Comparison of ENCODE assay signal across 16 mouse cellular contexts in the genomic region with DNA sequence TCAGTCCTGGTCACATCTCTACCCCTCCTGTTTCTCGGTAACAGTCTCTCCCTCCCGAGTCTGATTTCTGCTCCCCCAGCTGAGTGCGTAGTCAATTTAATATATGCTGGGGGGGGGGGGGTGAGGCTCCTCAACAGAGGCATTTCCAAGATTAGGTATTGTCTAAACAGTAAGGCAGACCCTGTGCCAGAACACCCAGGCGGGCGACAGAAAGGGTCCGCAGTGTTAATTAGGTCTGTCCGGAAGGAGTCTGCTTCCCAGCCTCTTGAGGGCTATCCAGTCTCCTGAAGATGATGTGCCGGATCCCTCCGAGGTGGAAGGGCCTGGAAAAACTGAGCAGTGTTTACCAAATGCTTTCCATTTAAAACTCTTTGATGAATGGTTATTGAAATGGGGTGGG. TPM values are rescaled to one million over a fixed set of nuclear protein-coding genes. Genes with fewer than 3 reads are reported as not detected.
A peak's percentile ranks its signal among the peaks of the same experiment; 100 is the strongest.
DNase-seq lines count a peak whose midpoint lies in the region; ATAC-seq and TF ChIP-seq lines count a peak whose summit lies in the region.
"Had no signal": no experiment of that assay in that cellular context is flagged by ENCODE, and none has a peak within 500 bp of the region (broad histone marks: within the 10 kb centered on the region; RNA-seq: fewer than 3 reads in every experiment).

No protein-coding gene starts in this region.

- H3K4me1 ChIP-seq in intestine, embryonic 14.5 days (replicated peaks; ENCODE audit: control insufficient read depth, insufficient read depth, low read length) = 0 out of 2 replicates have a peak, but pooled peaks cover 14% of the 10 kb centered on the region
- H3K4me1 ChIP-seq in intestine, embryonic 16.5 days (ENCODE audit: control insufficient read depth, insufficient read depth, low read length) = no peaks in the 10 kb centered on the region
- peaks cover 4% of the 10 kb centered on the region; the same call in 1 of the 2 replicates for H3K4me1 ChIP-seq in neural tube, embryonic 13.5 days (replicated peaks)
- H3K4me1 ChIP-seq in neural tube, embryonic 15.5 days = no peaks in the 10 kb centered on the region
- peaks cover 6% of the 10 kb centered on the region for H3K4me1 ChIP-seq in forebrain, embryonic 16.5 days (replicated peaks; ENCODE audit: control insufficient read depth, insufficient read depth, low read length)
- peaks cover 4% of the 10 kb centered on the region; the same call in 1 of the 2 replicates for H3K4me1 ChIP-seq in limb, embryonic 14.5 days (ENCODE audit: control insufficient read depth, insufficient read depth, low read length)
- H3K4me1 ChIP-seq: megakaryocyte, embryonic 14.5 days had no signal

- WGBS in intestine, embryonic 14.5 days = 38% methylated on average over 9 of the region's 9 CpGs
- 51% methylated on average over 9 of the region's 9 CpGs for WGBS in intestine, embryonic 16.5 days
- 37% methylated on average over 9 of the region's 9 CpGs for WGBS in neural tube, embryonic 13.5 days
- 30% methylated on average over 9 of the region's 9 CpGs for WGBS in neural tube, embryonic 15.5 days
- WGBS in forebrain, embryonic 16.5 days = 14% methylated on average over 9 of the region's 9 CpGs
- 53% methylated on average over 9 of the region's 9 CpGs for WGBS in limb, embryonic 14.5 days

- H3K36me3 ChIP-seq in intestine, embryonic 14.5 days (ENCODE audit: control insufficient read depth, insufficient read depth, low read length) = no peaks in the 10 kb centered on the region
- H3K36me3 ChIP-seq in intestine, embryonic 16.5 days (ENCODE audit: control insufficient read depth, insufficient read depth, low read length) = no peaks in the 10 kb centered on the region
- no peaks in the 10 kb centered on the region for H3K36me3 ChIP-seq in neural tube, embryonic 13.5 days
- no peaks in the 10 kb centered on the region for H3K36me3 ChIP-seq in neural tube, embryonic 15.5 days
- no peaks in the 10 kb centered on the region for H3K36me3 ChIP-seq in forebrain, embryonic 16.5 days (ENCODE audit: control insufficient read depth, insufficient read depth)
- H3K36me3 ChIP-seq in limb, embryonic 14.5 days (ENCODE audit: control insufficient read depth, insufficient read depth, low read length) = no peaks in the 10 kb centered on the region

- H3K9ac ChIP-seq in intestine, embryonic 14.5 days (ENCODE audit: low read length) = no peak overlapping the region
- no peak overlapping the region for H3K9ac ChIP-seq in intestine, embryonic 16.5 days (ENCODE audit: low read depth, low read length)
- H3K9ac ChIP-seq in neural tube, embryonic 13.5 days = no peak overlapping the region
- no peak overlapping the region for H3K9ac ChIP-seq in neural tube, embryonic 15.5 days (replicated peaks)
- H3K9ac ChIP-seq in forebrain, embryonic 16.5 days (replicated peaks; ENCODE audit: low read depth, low read length) = no peak overlapping the region
- no peak overlapping the region for H3K9ac ChIP-seq in limb, embryonic 14.5 days (ENCODE audit: low read depth, low read length, severe bottlenecking)
- H3K9ac ChIP-seq: hindbrain, embryonic 14.5 days; liver, postnatal 0 days had no signal

- peak overlapping the region; percentile 38; the same call in 1 of the 2 replicates for H3K27ac ChIP-seq in intestine, embryonic 14.5 days (ENCODE audit: low read depth)
- H3K27ac ChIP-seq in intestine, embryonic 16.5 days (ENCODE audit: low read length) = no peak overlapping the region
- no peak overlapping the region for H3K27ac ChIP-seq in neural tube, embryonic 13.5 days (replicated peaks)
- H3K27ac ChIP-seq in neural tube, embryonic 15.5 days (replicated peaks) = no peak overlapping the region
- H3K27ac ChIP-seq in forebrain, embryonic 16.5 days (ENCODE audit: low read length) = no peak overlapping the region
- no peak overlapping the region for H3K27ac ChIP-seq in limb, embryonic 14.5 days (replicated peaks; ENCODE audit: low read depth, low read length)
- H3K27ac ChIP-seq: hindbrain, embryonic 14.5 days had no signal

- no peak for ATAC-seq in intestine, embryonic 14.5 days (replicated peaks; ENCODE audit: low FRiP score, low TSS enrichment, low read depth)
- no peak for ATAC-seq in intestine, embryonic 16.5 days
- peak; percentile 50; the same call in 1 of the 2 replicates for ATAC-seq in neural tube, embryonic 13.5 days (ENCODE audit: low read depth)
- ATAC-seq in neural tube, embryonic 15.5 days (ENCODE audit: low FRiP score) = no peak
- ATAC-seq in forebrain, embryonic 16.5 days = peak; percentile 55; the same call in 1 of the 2 replicates
- ATAC-seq in limb, embryonic 14.5 days (ENCODE audit: low FRiP score, low read depth) = peak; percentile 76; the same call in 1 of the 2 replicates
- ATAC-seq: liver, postnatal 0 days had no signal

- no peak overlapping the region for H3K4me2 ChIP-seq in intestine, embryonic 14.5 days (ENCODE audit: low read length)
- H3K4me2 ChIP-seq in intestine, embryonic 16.5 days (ENCODE audit: low read depth, low read length) = no peak overlapping the region
- no peak overlapping the region for H3K4me2 ChIP-seq in neural tube, embryonic 13.5 days
- no peak overlapping the region for H3K4me2 ChIP-seq in neural tube, embryonic 15.5 days
- H3K4me2 ChIP-seq in forebrain, embryonic 16.5 days (ENCODE audit: low read length) = no peak overlapping the region
- no peak overlapping the region for H3K4me2 ChIP-seq in limb, embryonic 14.5 days (replicated peaks; ENCODE audit: low read depth, low read length, severe bottlenecking)
- H3K4me2 ChIP-seq: hindbrain, embryonic 14.5 days had no signal

- H3K9me3 ChIP-seq in intestine, embryonic 14.5 days (ENCODE audit: control insufficient read depth, low read length) = no peaks in the 10 kb centered on the region
- no peaks in the 10 kb centered on the region for H3K9me3 ChIP-seq in intestine, embryonic 16.5 days (ENCODE audit: control insufficient read depth, low read length)
- H3K9me3 ChIP-seq in neural tube, embryonic 13.5 days = no peaks in the 10 kb centered on the region
- no peaks in the 10 kb centered on the region for H3K9me3 ChIP-seq in neural tube, embryonic 15.5 days (replicated peaks)
- no peaks in the 10 kb centered on the region for H3K9me3 ChIP-seq in forebrain, embryonic 16.5 days (ENCODE audit: control insufficient read depth, low read length)
- H3K9me3 ChIP-seq in limb, embryonic 14.5 days (ENCODE audit: control insufficient read depth, low read length) = no peaks in the 10 kb centered on the region
- H3K9me3 ChIP-seq: megakaryocyte, embryonic 14.5 days had no signal

- no peak for DNase-seq in intestine, embryonic 14.5 days (ENCODE audit: low spot score)
- DNase-seq in limb, embryonic 14.5 days (ENCODE audit: low spot score) = peak; percentile 21
- no peak for DNase-seq in embryo, embryonic 9.5 days (ENCODE audit: extremely low spot score)
- DNase-seq: cerebellum, adult 9-10 months; kidney, adult 11 months; kidney, postnatal 14 days; layer of hippocampus, adult 9-11 months; liver; liver, postnatal 0 days; thymus, adult 2 months had no signal

- TF ChIP-seq POLR2A in limb, embryonic 14.5 days (IDR thresholded peaks at IDR 0.05; ENCODE audit: borderline replicate concordance, extremely low read depth, insufficient read depth, insufficient read length) = no peak

- H3K27me3 ChIP-seq in intestine, embryonic 14.5 days (replicated peaks; ENCODE audit: control insufficient read depth, insufficient read depth, low read length) = no peaks in the 10 kb centered on the region
- H3K27me3 ChIP-seq in intestine, embryonic 16.5 days (replicated peaks; ENCODE audit: control insufficient read depth, insufficient read depth, low read length) = no peaks in the 10 kb centered on the region
- H3K27me3 ChIP-seq in neural tube, embryonic 13.5 days = no peaks in the 10 kb centered on the region
- H3K27me3 ChIP-seq in neural tube, embryonic 15.5 days (replicated peaks) = no peaks in the 10 kb centered on the region
- H3K27me3 ChIP-seq in forebrain, embryonic 16.5 days (replicated peaks; ENCODE audit: control insufficient read depth, insufficient read depth, low read length) = no peaks in the 10 kb centered on the region
- H3K27me3 ChIP-seq in limb, embryonic 14.5 days (ENCODE audit: control insufficient read depth, insufficient read depth, low read length) = no peaks in the 10 kb centered on the region
- H3K27me3 ChIP-seq: megakaryocyte, embryonic 14.5 days had no signal

- H3K4me3 ChIP-seq in intestine, embryonic 14.5 days (ENCODE audit: low read depth, low read length) = no peak overlapping the region
- H3K4me3 ChIP-seq in intestine, embryonic 16.5 days (ENCODE audit: low read length) = no peak overlapping the region
- H3K4me3 ChIP-seq in neural tube, embryonic 13.5 days = no peak overlapping the region
- H3K4me3 ChIP-seq in neural tube, embryonic 15.5 days (replicated peaks) = no peak overlapping the region
- no peak overlapping the region for H3K4me3 ChIP-seq in forebrain, embryonic 16.5 days (replicated peaks; ENCODE audit: low read length)
- H3K4me3 ChIP-seq in limb, embryonic 14.5 days (replicated peaks; ENCODE audit: low read length) = no peak overlapping the region
- H3K4me3 ChIP-seq: megakaryocyte, embryonic 14.5 days had no signal

RNA-seq across cellular contexts. Expression of gene Mtx3, which starts 35.4 kb away (rescaled TPM):
- polyA plus RNA-seq in intestine, embryonic 14.5 days (2014; fragmentation: Nextera tagmentation; extraction: Ambion mirVana) = 6.3 TPM in 2 replicates
- polyA plus RNA-seq in intestine, embryonic 16.5 days (2015; fragmentation: Nextera tagmentation; extraction: Ambion mirVana) = 2.2 and 3.1 TPM in 2 replicates
- polyA plus RNA-seq in neural tube, embryonic 13.5 days (2015; fragmentation: Nextera tagmentation; extraction: Ambion mirVana) = 3.5 and 3.9 TPM in 2 replicates
- polyA plus RNA-seq in neural tube, embryonic 15.5 days (2015; fragmentation: Nextera tagmentation; extraction: Ambion mirVana) = 4.0 and 4.2 TPM in 2 replicates
- 4.5 and 5.0 TPM in 2 replicates for polyA plus RNA-seq in forebrain, embryonic 16.5 days (2015; fragmentation: Nextera tagmentation; extraction: Ambion mirVana)
- polyA plus RNA-seq in limb, embryonic 14.5 days (2012; rRNA removed) = 27.3 and 28.1 TPM in 2 replicates
- polyA plus RNA-seq in limb, embryonic 14.5 days (2014; fragmentation: Nextera tagmentation; extraction: Ambion mirVana) = 5.6 and 6.9 TPM in 2 replicates

Comparison
In these comparisons a context has a peak if more than half of its experiments do, and no peak if none do; other contexts are left out.
1. ATAC-seq: peak in neural tube, embryonic 13.5 days (single experiment), forebrain, embryonic 16.5 days (single experiment) and limb, embryonic 14.5 days (single experiment); none in intestine, embryonic 14.5 days (single experiment), intestine, embryonic 16.5 days (single experiment) and neural tube, embryonic 15.5 days (single experiment).